Mouse (Mus musculus): ENCODE measurements around the gene Ccr10. TPM values are rescaled to one million over a fixed set of nuclear protein-coding genes. Genes with fewer than 3 reads are reported as not detected.

Ccr10 gene
- polyA plus RNA-seq, 1 experiment from 2014 or later = 0.28 TPM

DNA sequence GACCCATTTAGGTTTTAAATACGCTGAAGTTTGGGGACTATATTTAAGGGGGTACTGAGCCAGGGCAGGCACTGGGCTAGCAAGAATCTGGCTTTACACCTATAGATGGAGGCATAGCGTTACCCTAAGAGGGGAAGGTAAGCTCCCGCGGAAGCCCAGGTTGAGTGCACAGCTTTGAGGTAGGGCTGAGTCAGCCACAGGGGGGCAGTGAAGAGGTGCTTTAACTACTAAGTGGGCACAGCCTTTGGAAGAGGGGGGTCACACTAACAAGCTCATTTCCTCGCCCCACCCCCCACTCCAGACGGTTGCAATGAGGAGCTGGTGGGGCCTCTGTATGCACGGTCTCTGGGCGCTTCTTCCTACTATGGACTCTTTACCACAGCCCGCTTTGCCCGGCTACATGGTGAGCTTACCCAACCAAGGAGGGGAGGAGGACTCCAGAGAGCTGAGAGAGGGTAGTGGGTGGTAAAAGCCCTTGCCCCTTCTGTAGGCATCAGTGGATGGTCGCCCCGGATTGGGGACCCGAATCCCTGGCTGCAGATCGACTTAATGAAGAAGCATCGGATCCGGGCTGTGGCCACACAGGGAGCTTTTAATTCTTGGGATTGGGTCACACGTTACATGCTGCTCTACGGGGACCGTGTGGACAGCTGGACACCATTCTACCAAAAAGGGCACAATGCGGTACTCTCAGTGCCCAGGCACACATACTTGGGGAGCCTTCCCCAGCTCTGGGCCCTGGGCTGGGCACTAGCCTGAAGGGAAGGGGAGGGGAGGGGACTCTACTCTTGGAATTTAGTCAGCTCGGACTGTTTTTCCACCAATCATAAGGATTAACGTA lies 1.9 kb upstream of the Ccr10 start:
- WGBS = 34% methylated on average over 22 of the region's 22 CpGs
- peaks cover 58% of the 10 kb centered on the region for H3K4me1 ChIP-seq (replicated peaks)
- peak overlapping the region; percentile 71; the same call in 1 of the 2 replicates for H3K4me2 ChIP-seq
- H3K9ac ChIP-seq = no peak overlapping the region
- 0 out of 2 replicates have a peak overlapping the region, but pooled peaks have one; percentile 38 for H3K4me3 ChIP-seq
- no peaks in the 10 kb centered on the region for H3K9me3 ChIP-seq (replicated peaks)
- peaks cover 37% of the 10 kb centered on the region for H3K27me3 ChIP-seq
- H3K36me3 ChIP-seq = no peaks in the 10 kb centered on the region
- no peak overlapping the region for H3K27ac ChIP-seq
- ATAC-seq (replicated peaks; ENCODE audit: insufficient number of reproducible peaks, insufficient read depth, low FRiP score, low read depth) = no peak

DNA sequence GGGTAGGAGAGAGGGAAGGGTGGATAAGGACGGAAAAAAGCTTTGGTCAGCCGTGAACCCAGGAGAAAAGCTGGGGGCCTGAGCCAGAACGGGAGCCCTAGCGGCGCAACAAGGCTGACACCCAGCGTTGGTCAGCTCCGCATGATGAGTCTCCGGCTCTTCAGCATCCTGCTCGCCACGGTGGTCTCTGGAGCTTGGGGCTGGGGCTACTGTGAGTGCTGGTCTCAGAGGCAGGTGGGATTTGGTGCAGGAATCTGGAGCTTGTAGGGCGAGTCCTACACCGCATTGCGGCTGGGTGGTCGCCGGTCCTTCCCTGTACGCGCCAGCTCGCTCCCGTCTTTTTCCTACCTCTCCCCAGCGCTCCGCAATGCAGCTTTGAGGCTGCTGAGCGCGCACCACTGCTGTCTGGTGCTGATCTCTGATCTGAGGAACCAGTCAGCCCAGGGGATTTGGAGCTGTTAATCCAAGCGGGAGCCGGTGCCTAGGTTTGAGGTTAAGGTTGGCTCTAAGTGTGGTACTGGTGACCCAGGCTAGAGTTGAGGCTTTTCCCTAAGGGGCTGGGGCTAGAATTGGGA lies 961 bp upstream of the Ccr10 start:
- Histone ChIP-seq H3K9me3 (replicated peaks) (no peaks in the 10 kb centered on the region), H3K4me3 (peak overlapping the region; percentile 38), H3K9ac (peak overlapping the region; percentile 13; the same call in 1 of the 2 replicates), H3K27ac (no peak overlapping the region), H3K36me3 (no peaks in the 10 kb centered on the region), H3K27me3 (peaks cover 37% of the 10 kb centered on the region), H3K4me2 (peak overlapping the region; percentile 71), H3K4me1 (replicated peaks) (peaks cover 64% of the 10 kb centered on the region)
- 1% methylated on average over 25 of the region's 25 CpGs for WGBS
- no peak for ATAC-seq (replicated peaks; ENCODE audit: insufficient number of reproducible peaks, insufficient read depth, low FRiP score, low read depth)

DNA sequence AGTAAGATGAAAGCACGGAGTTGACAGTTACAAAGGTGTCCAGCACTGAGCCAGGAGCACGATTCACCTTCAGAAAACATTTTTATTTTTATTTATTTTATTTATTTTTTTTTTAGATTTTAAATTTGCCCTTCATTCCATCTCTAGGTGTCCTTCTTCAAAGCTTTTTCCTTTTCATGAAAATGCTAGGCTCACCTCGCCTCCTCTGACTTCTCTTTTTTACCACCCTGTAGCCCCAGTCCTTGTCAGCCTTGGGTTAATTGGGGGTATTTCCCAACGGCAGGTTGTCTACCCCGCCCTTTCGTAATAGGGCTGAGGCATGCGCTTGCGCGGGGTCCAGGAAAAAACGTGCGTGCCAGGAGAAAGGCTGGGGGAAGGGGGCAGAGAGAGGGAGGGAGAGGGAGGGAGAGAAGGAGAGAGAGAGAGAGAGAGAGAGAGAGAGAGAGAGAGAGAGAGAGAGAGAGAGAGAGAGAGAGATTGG lies 433 bp upstream of the Ccr10 start:
- peak overlapping the region; percentile 71 for H3K4me2 ChIP-seq
- H3K9ac ChIP-seq = 0 out of 2 replicates have a peak overlapping the region, but pooled peaks have one; percentile 13
- peaks cover 62% of the 10 kb centered on the region for H3K4me1 ChIP-seq (replicated peaks)
- 14% methylated on average over 11 of the region's 11 CpGs for WGBS
- no peak overlapping the region for H3K27ac ChIP-seq
- H3K4me3 ChIP-seq = peak overlapping the region; percentile 38
- H3K9me3 ChIP-seq (replicated peaks) = no peaks in the 10 kb centered on the region
- no peaks in the 10 kb centered on the region for H3K36me3 ChIP-seq
- peaks cover 37% of the 10 kb centered on the region for H3K27me3 ChIP-seq
- ATAC-seq (replicated peaks; ENCODE audit: insufficient number of reproducible peaks, insufficient read depth, low FRiP score, low read depth) = no peak

DNA sequence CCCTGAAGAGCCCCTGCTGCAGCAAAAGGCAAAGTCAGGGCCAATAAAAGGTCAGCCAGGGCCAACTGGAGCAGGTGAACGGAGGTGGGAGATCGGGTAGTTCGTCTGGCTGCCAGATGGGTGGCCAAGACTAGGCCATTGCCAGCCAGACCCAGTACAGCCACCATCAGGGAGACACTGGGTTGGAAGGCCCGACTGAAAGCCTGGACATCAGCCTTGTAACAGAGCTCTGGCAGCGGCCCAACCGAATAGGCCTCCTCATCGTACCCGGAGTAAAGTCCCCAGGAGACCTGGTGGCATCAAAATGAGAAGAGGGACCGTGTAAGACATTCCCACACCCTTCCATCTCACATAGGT lies 876 bp downstream of the Ccr10 start:
- 34% methylated on average over 9 of the region's 9 CpGs for WGBS
- Histone ChIP-seq H3K9me3 (replicated peaks) (no peaks in the 10 kb centered on the region), H3K36me3 (no peaks in the 10 kb centered on the region), H3K4me1 (replicated peaks) (peaks cover 66% of the 10 kb centered on the region), H3K9ac (peak overlapping the region; percentile 59), H3K4me3 (peak overlapping the region; percentile 39), H3K4me2 (peak overlapping the region; percentile 71), H3K27ac (0 out of 2 replicates have a peak overlapping the region, but pooled peaks have one; percentile 81), H3K27me3 (peaks cover 34% of the 10 kb centered on the region)
- ATAC-seq (replicated peaks; ENCODE audit: insufficient number of reproducible peaks, insufficient read depth, low FRiP score, low read depth) = no peak

DNA sequence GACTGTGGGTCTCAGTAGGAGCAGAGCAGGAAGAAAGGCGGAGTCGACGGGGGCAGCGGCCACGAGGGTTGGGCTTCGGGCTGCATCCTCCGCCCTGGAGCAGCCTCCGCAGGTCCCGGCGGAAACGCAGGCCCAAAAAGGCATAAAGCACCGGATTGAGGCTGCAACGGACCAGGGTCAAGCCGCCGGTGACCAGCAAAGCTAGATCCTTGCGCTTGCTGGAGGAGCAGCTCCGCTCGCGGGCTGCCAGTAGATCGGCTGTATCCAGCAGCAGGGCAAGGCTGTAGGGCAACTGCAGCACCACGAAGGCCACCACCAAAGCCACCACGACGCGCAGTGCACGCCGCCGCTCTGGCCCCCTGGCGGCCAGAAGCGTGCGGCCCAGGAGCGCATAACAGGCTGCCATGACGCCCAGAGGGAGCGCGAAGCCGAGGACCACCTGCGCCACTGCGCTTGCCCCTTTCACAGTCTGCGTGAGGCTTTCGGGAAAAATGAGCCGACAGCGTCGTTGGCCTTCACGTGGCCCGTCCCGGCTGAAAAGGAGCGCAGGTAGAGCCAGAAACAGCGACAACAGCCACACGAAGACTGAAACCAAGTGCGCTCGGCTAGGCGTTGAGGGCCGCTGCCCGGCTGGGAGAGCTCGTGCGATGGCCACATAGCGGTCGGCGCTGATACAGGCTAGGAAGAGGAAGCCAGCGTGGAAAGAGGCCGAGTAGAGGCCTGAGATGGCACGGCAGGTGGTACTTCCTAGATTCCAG lies 1.4 kb downstream of the Ccr10 start:
- Histone ChIP-seq H3K9ac (peak overlapping the region; percentile 59), H3K4me1 (replicated peaks) (peaks cover 71% of the 10 kb centered on the region), H3K27ac (peak overlapping the region; percentile 81), H3K4me3 (peak overlapping the region; percentile 39), H3K27me3 (peaks cover 30% of the 10 kb centered on the region), H3K4me2 (peak overlapping the region; percentile 71), H3K9me3 (replicated peaks) (no peaks in the 10 kb centered on the region), H3K36me3 (no peaks in the 10 kb centered on the region)
- WGBS = 3% methylated on average over 61 of the region's 61 CpGs
- peak; percentile 37 for ATAC-seq (replicated peaks; ENCODE audit: insufficient number of reproducible peaks, insufficient read depth, low FRiP score, low read depth)

DNA sequence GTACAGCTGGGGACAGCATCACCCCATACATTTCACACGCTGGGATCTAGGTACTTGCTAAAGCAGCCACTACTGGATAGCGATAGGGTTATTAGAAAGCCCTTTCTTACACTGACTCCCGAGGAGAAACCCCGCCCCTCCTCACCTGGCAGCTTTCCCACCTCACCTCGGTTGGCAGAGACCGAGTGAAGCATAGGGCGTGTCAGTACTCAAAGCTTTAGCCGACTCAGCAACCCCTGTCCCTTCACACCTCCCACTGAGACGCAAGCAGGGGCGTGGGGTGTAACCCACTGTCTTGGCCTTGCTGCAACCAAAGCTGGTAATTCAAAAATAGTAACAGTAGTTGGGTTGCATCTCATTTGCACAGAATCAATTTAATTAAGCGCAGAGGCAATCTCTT lies 2.1 kb downstream of the Ccr10 start:
- Histone ChIP-seq H3K9me3 (replicated peaks) (no peaks in the 10 kb centered on the region), H3K4me1 (replicated peaks) (peaks cover 78% of the 10 kb centered on the region), H3K36me3 (peaks cover under 1% of the 10 kb centered on the region; the same call in 1 of the 2 replicates), H3K27ac (peak overlapping the region; percentile 81), H3K4me3 (peak overlapping the region; percentile 39), H3K9ac (no peak overlapping the region), H3K27me3 (peaks cover 23% of the 10 kb centered on the region), H3K4me2 (peak overlapping the region; percentile 71)
- ATAC-seq (replicated peaks; ENCODE audit: insufficient number of reproducible peaks, insufficient read depth, low FRiP score, low read depth) = no peak
- WGBS = 15% methylated on average over 11 of the region's 11 CpGs

DNA sequence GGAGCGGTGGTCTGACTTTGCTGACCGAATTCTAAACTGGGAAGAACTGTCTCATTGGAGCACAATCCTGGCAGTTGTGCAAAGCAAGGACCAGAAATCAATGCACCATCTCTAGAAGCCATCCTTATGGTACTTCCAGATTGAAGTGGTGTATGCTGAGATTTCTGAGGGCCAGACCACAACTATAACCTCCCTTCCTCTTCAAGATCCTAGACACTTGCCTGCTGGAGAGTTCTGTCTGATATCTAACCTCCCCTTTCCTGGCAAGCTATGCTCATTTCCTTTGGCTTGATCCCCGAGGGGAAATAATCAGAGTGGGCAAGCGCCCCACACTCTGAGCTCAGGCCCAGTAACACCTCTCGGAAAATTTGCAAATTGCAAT lies 2.8 kb downstream of the Ccr10 start:
- no peak for ATAC-seq (replicated peaks; ENCODE audit: insufficient number of reproducible peaks, insufficient read depth, low FRiP score, low read depth)
- 17% methylated on average over 5 of the region's 5 CpGs for WGBS
- H3K4me3 ChIP-seq = peak overlapping the region; percentile 59
- H3K36me3 ChIP-seq = peaks cover 7% of the 10 kb centered on the region
- peak overlapping the region; percentile 94 for H3K27ac ChIP-seq
- peaks cover 19% of the 10 kb centered on the region for H3K27me3 ChIP-seq
- H3K9ac ChIP-seq = peak overlapping the region; percentile 57
- H3K9me3 ChIP-seq (replicated peaks) = no peaks in the 10 kb centered on the region
- peak overlapping the region; percentile 71 for H3K4me2 ChIP-seq
- peaks cover 78% of the 10 kb centered on the region for H3K4me1 ChIP-seq (replicated peaks)

DNA sequence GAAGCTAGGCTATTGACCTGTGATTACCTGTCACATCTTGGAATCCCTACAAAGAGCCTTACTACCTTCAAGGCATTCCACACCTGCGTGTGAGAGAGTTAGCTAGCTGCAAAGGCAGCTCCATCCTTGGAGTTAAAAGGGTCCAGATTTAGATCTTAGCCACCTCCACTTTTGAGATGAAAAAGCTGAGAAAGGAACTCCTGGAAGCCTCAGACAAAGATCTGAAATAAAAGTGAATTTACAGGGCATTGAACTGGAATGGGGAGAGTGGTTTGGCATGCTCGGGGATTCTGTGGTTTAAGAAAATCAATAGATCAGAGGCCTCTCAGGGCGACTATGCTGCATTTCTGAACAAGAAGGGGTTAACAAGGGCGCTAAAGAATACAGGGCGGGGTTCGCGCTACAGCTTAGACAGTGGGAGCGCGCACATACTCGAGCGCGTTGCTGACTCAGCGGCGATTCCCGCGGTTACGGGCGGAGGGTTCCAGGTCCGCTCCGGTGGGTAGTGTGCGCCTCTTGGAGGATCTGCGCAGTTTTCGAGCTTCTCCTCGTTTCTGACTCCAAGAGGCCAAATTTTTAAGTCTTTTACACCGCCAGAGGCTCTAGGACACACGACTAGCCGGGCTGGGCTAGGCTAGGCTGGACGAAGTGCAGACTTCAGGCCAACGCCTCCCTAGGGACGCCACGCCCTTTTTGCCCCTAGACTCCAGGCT lies 3.4 kb downstream of the Ccr10 start:
- Histone ChIP-seq H3K27ac (peak overlapping the region; percentile 94), H3K4me1 (replicated peaks) (peaks cover 72% of the 10 kb centered on the region), H3K36me3 (peaks cover 13% of the 10 kb centered on the region), H3K4me2 (peak overlapping the region; percentile 71), H3K4me3 (peak overlapping the region; percentile 59), H3K9ac (peak overlapping the region; percentile 57), H3K9me3 (replicated peaks) (no peaks in the 10 kb centered on the region), H3K27me3 (peaks cover 19% of the 10 kb centered on the region)
- WGBS = under 1% methylated on average over 31 of the region's 31 CpGs
- ATAC-seq (replicated peaks; ENCODE audit: insufficient number of reproducible peaks, insufficient read depth, low FRiP score, low read depth) = peak; percentile 53

DNA sequence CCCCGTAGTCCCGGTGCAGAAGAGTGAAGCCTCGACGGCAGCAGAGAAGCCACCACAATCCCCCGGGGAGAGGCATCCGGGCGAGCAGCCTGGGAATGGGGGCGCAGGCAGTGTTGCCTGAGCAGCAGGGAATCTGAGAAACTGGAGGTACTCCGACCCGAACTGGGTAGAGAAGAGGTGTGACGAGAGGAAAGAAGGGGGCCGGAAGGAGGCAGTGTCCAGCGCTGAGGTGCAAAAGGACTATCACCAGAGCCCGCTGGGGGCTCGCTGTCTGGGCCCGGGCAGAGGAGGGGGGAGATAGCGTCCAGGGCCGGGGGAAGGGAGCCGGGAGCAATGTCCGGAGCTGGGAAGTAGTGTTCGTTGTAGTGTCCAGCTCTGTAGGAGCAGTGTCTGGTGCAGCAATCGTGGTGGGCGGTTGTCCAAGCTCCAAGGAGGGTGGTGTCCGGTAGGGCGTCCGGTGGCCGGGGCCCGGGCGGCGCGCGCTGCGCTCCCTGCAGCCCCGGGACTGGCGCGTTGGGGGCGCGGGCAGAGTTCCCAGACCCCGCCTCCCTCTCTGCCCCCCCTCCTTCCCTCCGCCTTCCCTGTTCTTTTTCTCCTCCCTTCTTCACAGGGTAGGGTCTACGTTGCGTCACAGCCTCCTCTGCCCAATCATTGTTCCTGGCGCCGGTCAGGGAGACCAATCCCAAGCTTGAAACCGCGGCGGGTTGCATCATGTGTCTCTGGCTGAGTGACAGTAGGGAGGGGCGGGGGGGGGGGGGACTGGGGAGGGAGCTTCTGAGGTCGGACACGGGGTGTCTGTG lies 4.2 kb downstream of the Ccr10 start, which contains the start of gene Plekhh3:
TSS of gene Plekhh3 (minus strand) at position 541 of the 800 bp plus-strand sequence.
- Histone ChIP-seq H3K4me1 (replicated peaks) (peaks cover 64% of the 10 kb centered on the region), H3K4me3 (peak within 1 kb of the TSS; percentile 82), H3K36me3 (peaks cover 22% of the 10 kb centered on the region), H3K9ac (peak within 1 kb of the TSS; percentile 71), H3K27me3 (peaks cover 22% of the 10 kb centered on the region), H3K4me2 (peak within 1 kb of the TSS; percentile 91), H3K27ac (peak within 1 kb of the TSS; percentile 94), H3K9me3 (replicated peaks) (no peaks in the 10 kb centered on the region)
- under 1% methylated on average over 39 of the region's 50 CpGs for WGBS
- ATAC-seq (replicated peaks; ENCODE audit: insufficient number of reproducible peaks, insufficient read depth, low FRiP score, low read depth) = peak; percentile 93

DNA sequence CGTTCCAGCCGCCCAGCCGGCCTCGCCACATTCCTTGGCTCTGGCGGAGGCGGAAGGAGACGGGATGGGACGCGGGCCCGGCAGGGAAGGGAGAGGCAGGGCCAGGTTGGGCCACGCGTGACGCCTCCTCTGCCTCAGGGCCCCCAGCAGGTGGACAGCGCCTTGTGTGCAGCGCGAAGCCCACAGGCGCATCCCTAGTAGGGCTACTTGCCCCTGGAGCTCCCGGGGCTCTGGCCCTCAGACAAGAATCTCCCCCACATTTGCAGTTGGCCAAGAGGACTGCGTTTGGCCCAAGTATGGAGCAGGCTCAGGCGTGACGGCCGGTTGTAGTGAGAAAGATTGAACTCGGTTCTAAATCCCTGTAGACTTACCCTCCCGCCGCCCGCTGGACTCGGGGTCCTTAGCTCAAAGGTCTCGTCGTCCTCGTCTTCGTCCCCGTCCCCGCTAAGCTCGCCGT lies 4.9 kb downstream of the Ccr10 start, which contains the start of gene Cntnap1:
TSS of gene Cntnap1 (plus strand) at position 170 of the 457 bp plus-strand sequence.
- under 1% methylated on average over 35 of the region's 35 CpGs for WGBS
- Histone ChIP-seq H3K9me3 (replicated peaks) (no peaks in the 10 kb centered on the region), H3K4me3 (peak within 1 kb of the TSS; percentile 82), H3K27me3 (peaks cover 25% of the 10 kb centered on the region), H3K27ac (peak within 1 kb of the TSS; percentile 91), H3K9ac (peak within 1 kb of the TSS; percentile 71), H3K4me1 (replicated peaks) (peaks cover 59% of the 10 kb centered on the region), H3K36me3 (peaks cover 26% of the 10 kb centered on the region), H3K4me2 (peak within 1 kb of the TSS; percentile 91)
- ATAC-seq (replicated peaks; ENCODE audit: insufficient number of reproducible peaks, insufficient read depth, low FRiP score, low read depth) = no peak
